Mouse (Mus musculus): ENCODE measurements around the gene Car5a. TPM values are rescaled to one million over a fixed set of nuclear protein-coding genes. Genes with fewer than 3 reads are reported as not detected.

The Car5a gene
- total RNA-seq, 1 experiment = 0.18 TPM

GRCm38 (mm10) chr8:121926266-121926665 lies 18.4 kb downstream of the Car5a start:
- TF ChIP-seq ZNF384 (IDR thresholded peaks at IDR 0.05; ENCODE audit: low read depth, low read length) (no peak), MAFK (IDR thresholded peaks at IDR 0.05; ENCODE audit: insufficient read depth, low read depth, low read length) (no peak), ZC3H11A (IDR thresholded peaks at IDR 0.05; ENCODE audit: borderline replicate concordance, low read depth, low read length) (no peak), CHD2 (IDR thresholded peaks at IDR 0.05; ENCODE audit: low read depth, low read length) (no peak), HCFC1 (IDR thresholded peaks at IDR 0.05; ENCODE audit: borderline replicate concordance, insufficient read depth, low read length) (no peak)
- H3K4me3 ChIP-seq (ENCODE audit: insufficient read depth in 1 of 2, low read depth in 1 of 2, low read length in 2 of 2, poor library complexity in 1 of 2, severe bottlenecking in 1 of 2) = no peak overlapping the region
- no peaks in the 10 kb centered on the region for H3K36me3 ChIP-seq (ENCODE audit: control insufficient read depth, insufficient read depth, low read length, poor library complexity, severe bottlenecking)
- no peaks in the 10 kb centered on the region for H3K9me3 ChIP-seq (ENCODE audit: control insufficient read depth, insufficient read depth, low read depth, low read length)
- H3K9ac ChIP-seq (ENCODE audit: insufficient read depth, low read depth, low read length, poor library complexity, severe bottlenecking) = no peak overlapping the region
- no peak for DNase-seq (ENCODE audit: low read depth, low spot score)
- peaks cover 1 to 6% of the 10 kb centered on the region in 2 experiments; a peak in 1 of 4 replicates for H3K4me1 ChIP-seq (ENCODE audit: control insufficient read depth in 2 of 2, insufficient read depth in 2 of 2, low read length in 2 of 2, poor library complexity in 1 of 2)
- in situ Hi-C loops (cut with MboI; ENCODE audit: low sequenced_read_pairs in 2 of 2, unreplicated experiment in 2 of 2) = no loop called here
- no peak overlapping the region for H3K27ac ChIP-seq (ENCODE audit: insufficient read depth, low read depth, low read length, poor library complexity, severe bottlenecking)

- Histone ChIP-seq H3K9ac (ENCODE audit: insufficient read depth, low read depth, low read length, poor library complexity, severe bottlenecking) (no peak overlapping the region), H3K27ac (ENCODE audit: insufficient read depth, low read depth, low read length, poor library complexity, severe bottlenecking) (no peak overlapping the region), H3K36me3 (ENCODE audit: control insufficient read depth, insufficient read depth, low read length, poor library complexity, severe bottlenecking) (no peaks in the 10 kb centered on the region), H3K4me1 (ENCODE audit: control insufficient read depth in 2 of 2, insufficient read depth in 2 of 2, low read length in 2 of 2, poor library complexity in 1 of 2) (peaks cover 1 to 6% of the 10 kb centered on the region in 2 experiments; a peak in 1 of 4 replicates), H3K9me3 (ENCODE audit: control insufficient read depth, insufficient read depth, low read depth, low read length) (no peaks in the 10 kb centered on the region), H3K4me3 (ENCODE audit: insufficient read depth in 1 of 2, low read depth in 1 of 2, low read length in 2 of 2, poor library complexity in 1 of 2, severe bottlenecking in 1 of 2) (no peak overlapping the region)
- in situ Hi-C loops (cut with MboI; ENCODE audit: low sequenced_read_pairs in 2 of 2, unreplicated experiment in 2 of 2) = no loop called here
- TF ChIP-seq ZNF384 (IDR thresholded peaks at IDR 0.05; ENCODE audit: low read depth, low read length) (no peak), CHD2 (IDR thresholded peaks at IDR 0.05; ENCODE audit: low read depth, low read length) (no peak), ZC3H11A (IDR thresholded peaks at IDR 0.05; ENCODE audit: borderline replicate concordance, low read depth, low read length) (peak; percentile 40; the same call in 1 of the 2 replicates), HCFC1 (IDR thresholded peaks at IDR 0.05; ENCODE audit: borderline replicate concordance, insufficient read depth, low read length) (no peak), MAFK (IDR thresholded peaks at IDR 0.05; ENCODE audit: insufficient read depth, low read depth, low read length) (no peak)
- DNase-seq (ENCODE audit: low read depth, low spot score) = peak; percentile 77
These were observed 19.1 kb downstream of the Car5a start for GRCm38 (mm10) chr8:121925624-121926023.

- Histone ChIP-seq H3K4me3 (ENCODE audit: insufficient read depth in 1 of 2, low read depth in 1 of 2, low read length in 2 of 2, poor library complexity in 1 of 2, severe bottlenecking in 1 of 2) (no peak overlapping the region), H3K4me1 (ENCODE audit: control insufficient read depth in 2 of 2, insufficient read depth in 2 of 2, low read length in 2 of 2, poor library complexity in 1 of 2) (peaks cover 1 to 6% of the 10 kb centered on the region in 2 experiments; a peak in 1 of 4 replicates), H3K27ac (ENCODE audit: insufficient read depth, low read depth, low read length, poor library complexity, severe bottlenecking) (no peak overlapping the region), H3K9ac (ENCODE audit: insufficient read depth, low read depth, low read length, poor library complexity, severe bottlenecking) (no peak overlapping the region), H3K36me3 (ENCODE audit: control insufficient read depth, insufficient read depth, low read length, poor library complexity, severe bottlenecking) (no peaks in the 10 kb centered on the region), H3K9me3 (ENCODE audit: control insufficient read depth, insufficient read depth, low read depth, low read length) (no peaks in the 10 kb centered on the region)
- DNase-seq (ENCODE audit: low read depth, low spot score) = no peak
- in situ Hi-C loops (cut with MboI; ENCODE audit: low sequenced_read_pairs in 2 of 2, unreplicated experiment in 2 of 2) = no loop called here
- TF ChIP-seq ZNF384 (IDR thresholded peaks at IDR 0.05; ENCODE audit: low read depth, low read length) (no peak), MAFK (IDR thresholded peaks at IDR 0.05; ENCODE audit: insufficient read depth, low read depth, low read length) (no peak), CHD2 (IDR thresholded peaks at IDR 0.05; ENCODE audit: low read depth, low read length) (no peak), ZC3H11A (IDR thresholded peaks at IDR 0.05; ENCODE audit: borderline replicate concordance, low read depth, low read length) (no peak), HCFC1 (IDR thresholded peaks at IDR 0.05; ENCODE audit: borderline replicate concordance, insufficient read depth, low read length) (no peak)
These were observed 20.0 kb downstream of the Car5a start for GRCm38 (mm10) chr8:121924681-121925080.

GRCm38 (mm10) chr8:121922101-121922500 lies 22.6 kb downstream of the Car5a start:
- no peak overlapping the region for H3K27ac ChIP-seq (ENCODE audit: insufficient read depth, low read depth, low read length, poor library complexity, severe bottlenecking)
- no peaks in the 10 kb centered on the region for H3K9me3 ChIP-seq (ENCODE audit: control insufficient read depth, insufficient read depth, low read depth, low read length)
- in situ Hi-C loops (cut with MboI; ENCODE audit: low sequenced_read_pairs in 2 of 2, unreplicated experiment in 2 of 2) = no loop called here
- H3K36me3 ChIP-seq (ENCODE audit: control insufficient read depth, insufficient read depth, low read length, poor library complexity, severe bottlenecking) = no peaks in the 10 kb centered on the region
- no peak overlapping the region for H3K9ac ChIP-seq (ENCODE audit: insufficient read depth, low read depth, low read length, poor library complexity, severe bottlenecking)
- no peak for TF ChIP-seq CHD2 (IDR thresholded peaks at IDR 0.05; ENCODE audit: low read depth, low read length)
- no peak for TF ChIP-seq HCFC1 (IDR thresholded peaks at IDR 0.05; ENCODE audit: borderline replicate concordance, insufficient read depth, low read length)
- TF ChIP-seq ZC3H11A (IDR thresholded peaks at IDR 0.05; ENCODE audit: borderline replicate concordance, low read depth, low read length) = no peak
- no peak for TF ChIP-seq MAFK (IDR thresholded peaks at IDR 0.05; ENCODE audit: insufficient read depth, low read depth, low read length)
- TF ChIP-seq ZNF384 (IDR thresholded peaks at IDR 0.05; ENCODE audit: low read depth, low read length) = no peak
- no peak for DNase-seq (ENCODE audit: low read depth, low spot score)
- H3K4me1 ChIP-seq (ENCODE audit: control insufficient read depth in 2 of 2, insufficient read depth in 2 of 2, low read length in 2 of 2, poor library complexity in 1 of 2) = peaks cover 1 to 6% of the 10 kb centered on the region in 2 experiments; a peak in 1 of 4 replicates
- no peak overlapping the region for H3K4me3 ChIP-seq (ENCODE audit: insufficient read depth in 1 of 2, low read depth in 1 of 2, low read length in 2 of 2, poor library complexity in 1 of 2, severe bottlenecking in 1 of 2)
